Mouse (Mus musculus): Measurements from ENCODE around the gene Elavl3. TPM values are rescaled to one million over a fixed set of nuclear protein-coding genes. Genes with fewer than 3 reads are reported as not detected.

The Elavl3 gene
- polyA plus RNA-seq, 1 experiment from 2014 or later = 0.12 TPM

- peaks cover 19% of the 10 kb centered on the region for H3K36me3 ChIP-seq (ENCODE audit: insufficient read depth, low read length)
- no peak overlapping the region for H3K9ac ChIP-seq (ENCODE audit: low read depth, low read length)
- ATAC-seq (replicated peaks; ENCODE audit: low FRiP score, low read depth) (no peak), DNase-seq (ENCODE audit: low spot score) (no peak)
- H3K9me3 ChIP-seq (replicated peaks; ENCODE audit: low read length) = no peaks in the 10 kb centered on the region
- H3K27ac ChIP-seq = no peak overlapping the region
- no peak for TF ChIP-seq CTCF (IDR thresholded peaks at IDR 0.05; ENCODE audit: low read depth)
- 79% methylated on average over 7 of the region's 7 CpGs for WGBS
- no peaks in the 10 kb centered on the region for H3K27me3 ChIP-seq (ENCODE audit: insufficient read depth, low read length)
- H3K4me3 ChIP-seq (replicated peaks; ENCODE audit: low read depth, low read length) = no peak overlapping the region
- no peak overlapping the region for H3K4me2 ChIP-seq (ENCODE audit: low read length)
- no peaks in the 10 kb centered on the region for H3K4me1 ChIP-seq (replicated peaks; ENCODE audit: insufficient read depth, low read length)
These were observed 34.5 kb downstream of the Elavl3 start for GRCm38 (mm10) chr9:22017208-22017825.

GRCm38 (mm10) chr9:22016245-22016644, 35.6 kb downstream of the Elavl3 start:
- TF ChIP-seq CTCF (IDR thresholded peaks at IDR 0.05; ENCODE audit: low read depth) = no peak

GRCm38 (mm10) chr9:22012731-22013130, 39.1 kb downstream of the Elavl3 start:
- no peak for TF ChIP-seq CTCF (IDR thresholded peaks at IDR 0.05; ENCODE audit: low read depth)
- DNase-seq (ENCODE audit: low spot score) = no peak
- Histone ChIP-seq H3K4me1 (replicated peaks; ENCODE audit: insufficient read depth, low read length) (no peaks in the 10 kb centered on the region), H3K27me3 (ENCODE audit: insufficient read depth, low read length) (no peaks in the 10 kb centered on the region), H3K36me3 (ENCODE audit: insufficient read depth, low read length) (peaks cover 59% of the 10 kb centered on the region), H3K27ac (no peak overlapping the region), H3K9me3 (replicated peaks; ENCODE audit: low read length) (no peaks in the 10 kb centered on the region), H3K4me2 (ENCODE audit: low read length) (no peak overlapping the region), H3K4me3 (replicated peaks; ENCODE audit: low read depth, low read length) (no peak overlapping the region), H3K9ac (ENCODE audit: low read depth, low read length) (no peak overlapping the region)
- WGBS = 91% methylated on average over 13 of the region's 13 CpGs
- ATAC-seq (replicated peaks; ENCODE audit: low FRiP score, low read depth) = no peak

More at GRCm38 (mm10) chr9:22016245-22016644, 35.6 kb downstream of the Elavl3 start:
- ATAC-seq (replicated peaks; ENCODE audit: low FRiP score, low read depth) = no peak
- 59% methylated on average over 10 of the region's 10 CpGs for WGBS
- no peak overlapping the region for H3K4me2 ChIP-seq (ENCODE audit: low read length)
- H3K36me3 ChIP-seq (ENCODE audit: insufficient read depth, low read length) = peaks cover 29% of the 10 kb centered on the region
- no peak overlapping the region for H3K9ac ChIP-seq (ENCODE audit: low read depth, low read length)
- H3K9me3 ChIP-seq (replicated peaks; ENCODE audit: low read length) = no peaks in the 10 kb centered on the region
- H3K27me3 ChIP-seq (ENCODE audit: insufficient read depth, low read length) = no peaks in the 10 kb centered on the region
- no peak overlapping the region for H3K27ac ChIP-seq
- H3K4me1 ChIP-seq (replicated peaks; ENCODE audit: insufficient read depth, low read length) = no peaks in the 10 kb centered on the region
- DNase-seq (ENCODE audit: low spot score) = no peak
- no peak overlapping the region for H3K4me3 ChIP-seq (replicated peaks; ENCODE audit: low read depth, low read length)

- 0 out of 2 replicates have a peak, but pooled peaks have one; percentile 16 for ATAC-seq (replicated peaks; ENCODE audit: low FRiP score, low read depth)
- no peak for TF ChIP-seq CTCF (IDR thresholded peaks at IDR 0.05; ENCODE audit: low read depth)
- H3K4me2 ChIP-seq (ENCODE audit: low read length) = no peak overlapping the region
- H3K4me1 ChIP-seq (replicated peaks; ENCODE audit: insufficient read depth, low read length) = no peaks in the 10 kb centered on the region
- H3K36me3 ChIP-seq (ENCODE audit: insufficient read depth, low read length) = peaks cover 67% of the 10 kb centered on the region
- no peaks in the 10 kb centered on the region for H3K27me3 ChIP-seq (ENCODE audit: insufficient read depth, low read length)
- 91% methylated on average over 5 of the region's 5 CpGs for WGBS
- H3K4me3 ChIP-seq (replicated peaks; ENCODE audit: low read depth, low read length) = no peak overlapping the region
- H3K9me3 ChIP-seq (replicated peaks; ENCODE audit: low read length) = no peaks in the 10 kb centered on the region
- H3K9ac ChIP-seq (ENCODE audit: low read depth, low read length) = no peak overlapping the region
- no peak overlapping the region for H3K27ac ChIP-seq
- no peak for DNase-seq (ENCODE audit: low spot score)
These were observed 40.8 kb downstream of the Elavl3 start for GRCm38 (mm10) chr9:22011055-22011454.

GRCm38 (mm10) chr9:22004546-22004945, 47.3 kb downstream of the Elavl3 start:
- no peak for TF ChIP-seq CTCF (IDR thresholded peaks at IDR 0.05; ENCODE audit: low read depth)
- Histone ChIP-seq H3K9me3 (replicated peaks; ENCODE audit: low read length) (no peaks in the 10 kb centered on the region), H3K27ac (no peak overlapping the region), H3K36me3 (ENCODE audit: insufficient read depth, low read length) (peaks cover 35% of the 10 kb centered on the region), H3K4me2 (ENCODE audit: low read length) (no peak overlapping the region), H3K9ac (ENCODE audit: low read depth, low read length) (no peak overlapping the region), H3K4me3 (replicated peaks; ENCODE audit: low read depth, low read length) (no peak overlapping the region), H3K4me1 (replicated peaks; ENCODE audit: insufficient read depth, low read length) (peaks cover 19% of the 10 kb centered on the region), H3K27me3 (ENCODE audit: insufficient read depth, low read length) (no peaks in the 10 kb centered on the region)
- ATAC-seq (replicated peaks; ENCODE audit: low FRiP score, low read depth) (no peak), DNase-seq (ENCODE audit: low spot score) (no peak)
- WGBS = 93% methylated on average over 12 of the region's 12 CpGs

- ATAC-seq (replicated peaks; ENCODE audit: low FRiP score, low read depth) (no peak; the same call in 1 of the 2 replicates), DNase-seq (ENCODE audit: low spot score) (peak; percentile 79)
- Histone ChIP-seq H3K27ac (peak overlapping the region; percentile 67), H3K36me3 (ENCODE audit: insufficient read depth, low read length) (peaks cover 23% of the 10 kb centered on the region; the same call in 1 of the 2 replicates), H3K4me2 (ENCODE audit: low read length) (peak overlapping the region; percentile 72), H3K4me3 (replicated peaks; ENCODE audit: low read depth, low read length) (peak overlapping the region; percentile 66), H3K9me3 (replicated peaks; ENCODE audit: low read length) (no peaks in the 10 kb centered on the region), H3K27me3 (ENCODE audit: insufficient read depth, low read length) (no peaks in the 10 kb centered on the region), H3K9ac (ENCODE audit: low read depth, low read length) (peak overlapping the region; percentile 65), H3K4me1 (replicated peaks; ENCODE audit: insufficient read depth, low read length) (peaks cover 19% of the 10 kb centered on the region)
- TF ChIP-seq CTCF (IDR thresholded peaks at IDR 0.05; ENCODE audit: low read depth) = no peak
- WGBS = 0% methylated on average over 18 of the region's 18 CpGs
These were observed 48.7 kb downstream of the Elavl3 start for GRCm38 (mm10) chr9:22003163-22003554.
